Mouse (Mus musculus) megakaryocyte progenitor cell, adult 5-6 weeks (primary cell): ENCODE results near the gene 4933415A04Rik. TPM values are rescaled to one million over a fixed set of nuclear protein-coding genes. Genes with fewer than 3 reads are reported as not detected.

Experiments used
- ATAC-seq: replicated peaks from 2 replicates; pipeline ENCODE4 v1.8.0; 2016; ENCODE audit warnings: mild to moderate bottlenecking, moderate TSS enrichment, inconsistent platforms; ENCODE audit not compliant: poor library complexity
- total RNA-seq, 2 experiments: library from RNA; stranded (forward) in 1 of 2; stranded (reverse) in 1 of 2; fragments of 157-497, 149-512 nt in 1 of 2; fragments of 200-1000 nt in 1 of 2; gene quantifications; 2 replicates each; pipeline versions ENCODE4 v1.2.3 to v1.2.4; 2015 to 2017

Gene 4933415A04Rik
- total RNA-seq, 2 experiments from 2014 or later = not detected

- ATAC-seq = no peak
Measured at GRCm38 (mm10) chr11:43626927-43627645, 40.2 kb downstream of the 4933415A04Rik start.

- no peak for ATAC-seq
Measured at GRCm38 (mm10) chr11:43631645-43632044, 44.8 kb downstream of the 4933415A04Rik start.

- peak; percentile 89 for ATAC-seq
Measured at GRCm38 (mm10) chr11:43632566-43632965, 45.7 kb downstream of the 4933415A04Rik start.

- no peak for ATAC-seq
Measured at GRCm38 (mm10) chr11:43633165-43633564, 46.3 kb downstream of the 4933415A04Rik start.

GRCm38 (mm10) chr11:43633658-43634401, 47.0 kb downstream of the 4933415A04Rik start:
- peak; percentile 51 for ATAC-seq

- no peak for ATAC-seq
Measured at GRCm38 (mm10) chr11:43636761-43637160, 49.9 kb downstream of the 4933415A04Rik start.

- no peak for ATAC-seq
Measured at GRCm38 (mm10) chr11:43638486-43638885, 51.6 kb downstream of the 4933415A04Rik start.

Other genes starting within 250 kb of the 4933415A04Rik start
- gene Pttg1, start 160.8 kb upstream of the 4933415A04Rik start, total RNA-seq (2015) = 47.0 and 54.2 TPM in 2 replicates
- 47.9 and 52.5 TPM in 2 replicates for gene Pttg1, start 160.8 kb upstream of the 4933415A04Rik start, total RNA-seq (2017)
- gene Slu7, start 153.3 kb upstream of the 4933415A04Rik start, total RNA-seq (2015) = 27.5 and 30.5 TPM in 2 replicates
- gene Slu7, start 153.3 kb upstream of the 4933415A04Rik start, total RNA-seq (2017) = 66.0 and 73.7 TPM in 2 replicates
- not detected in 2 replicates for gene C1qtnf2, start 112.8 kb upstream of the 4933415A04Rik start, total RNA-seq (2015)
- not detected in 2 replicates for gene C1qtnf2, start 112.8 kb upstream of the 4933415A04Rik start, total RNA-seq (2017)
- gene Ccnjl, start 58.3 kb upstream of the 4933415A04Rik start, total RNA-seq (2015) = 0.12 and 0.37 TPM in 2 replicates
- gene Ccnjl, start 58.3 kb upstream of the 4933415A04Rik start, total RNA-seq (2017) = 0.17 and 0.20 TPM in 2 replicates
- gene Fabp6, start 14.5 kb downstream of the 4933415A04Rik start, total RNA-seq (2015) = not detected in 2 replicates
- gene Fabp6, start 14.5 kb downstream of the 4933415A04Rik start, total RNA-seq (2017) = not detected in 2 replicates
- 44.5 and 46.9 TPM in 2 replicates for gene Pwwp2a, start 95.0 kb downstream of the 4933415A04Rik start, total RNA-seq (2015)
- gene Pwwp2a, start 95.0 kb downstream of the 4933415A04Rik start, total RNA-seq (2017) = 27.8 and 39.3 TPM in 2 replicates
- 46.9 and 49.7 TPM in 2 replicates for gene Ttc1, start 161.0 kb downstream of the 4933415A04Rik start, total RNA-seq (2015)
- gene Ttc1, start 161.0 kb downstream of the 4933415A04Rik start, total RNA-seq (2017) = 60.1 and 73.4 TPM in 2 replicates